Mouse (Mus musculus) midbrain, embryonic 10.5 days (tissue): ENCODE data around the gene Erp29. TPM values are rescaled to one million over a fixed set of nuclear protein-coding genes. Genes with fewer than 3 reads are reported as not detected.

Experiments used
- DNase-seq: peaks from one replicate; pipeline ENCODE4 v3.0.0-alpha.2; 2017; ENCODE audit warnings: low spot score
- H3K27ac ChIP-seq: fragments of 300-500 bp; sonication (generic); replicated peaks from 2 replicates; pipeline ENCODE4 v1.5.1; 2016; ENCODE audit warnings: mild to moderate bottlenecking
- H3K27me3 ChIP-seq: fragments of 300-500 bp; sonication (generic); 2 replicates; pipeline ENCODE4 v1.6.1; 2016; ENCODE audit warnings: low read depth, mild to moderate bottlenecking; ENCODE audit not compliant: poor library complexity, severe bottlenecking
- H3K36me3 ChIP-seq: fragments of 300-500 bp; sonication (generic); 2 replicates; pipeline ENCODE4 v1.6.1; 2016; ENCODE audit warnings: mild to moderate bottlenecking, moderate library complexity
- H3K4me1 ChIP-seq: fragments of 300-500 bp; sonication (generic); 2 replicates; pipeline ENCODE4 v1.6.1; 2016
- H3K4me3 ChIP-seq: fragments of 300-500 bp; sonication (generic); 2 replicates; pipeline ENCODE4 v1.5.1; 2016; ENCODE audit warnings: mild to moderate bottlenecking, moderate library complexity
- H3K9me3 ChIP-seq: fragments of 300-500 bp; sonication (generic); replicated peaks from 2 replicates; pipeline ENCODE4 v1.6.1; 2016; ENCODE audit warnings: mild to moderate bottlenecking
- WGBS: fragments of 180-500 bp; shearing (Covaris S2); methylation state at CpG from one replicate; pipeline ENCODE4 v1.1.7; 2016; 5-methylcytosine and 5-hydroxymethylcytosine counted together
- polyA plus RNA-seq: library from polyadenylated mRNA; unstranded; fragments of >200 nt; fragmentation: Nextera tagmentation; extraction: Ambion mirVana; gene quantifications from 2 replicates; pipeline ENCODE4 v1.2.1, GENCODE M21; 2016

The Erp29 gene
- polyA plus RNA-seq, 1 experiment from 2014 or later: 156 TPM

DNA sequence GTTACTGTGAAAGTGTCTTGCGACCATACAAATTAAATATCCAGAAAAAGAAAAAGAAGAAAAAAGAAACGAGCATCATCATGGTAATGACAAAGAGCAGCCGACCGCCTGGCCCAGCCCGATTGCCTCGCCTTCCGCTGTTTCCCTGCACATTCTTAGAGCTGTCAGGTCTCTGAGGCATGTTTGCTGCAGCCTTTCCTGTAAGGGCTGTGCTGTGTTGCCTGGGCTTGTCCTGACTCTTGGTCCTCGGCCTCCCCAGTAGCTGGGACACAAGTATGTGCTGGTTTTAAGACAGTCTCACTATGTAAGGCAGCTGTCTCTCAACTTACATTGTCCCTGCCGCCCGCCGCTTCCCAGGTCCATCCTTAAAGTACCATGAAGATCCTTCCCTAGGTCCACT lies 13.6 kb downstream of the Erp29 start:
- H3K4me1 ChIP-seq: no peaks in the 10 kb centered on the region
- no peak overlapping the region for H3K27ac ChIP-seq
- no peaks in the 10 kb centered on the region for H3K9me3 ChIP-seq
- no peak for DNase-seq
- no peak overlapping the region for H3K4me3 ChIP-seq
- 93% methylated on average over 11 of the region's 11 CpGs for WGBS
- peaks cover 100% of the 10 kb centered on the region for H3K36me3 ChIP-seq
- H3K27me3 ChIP-seq: no peaks in the 10 kb centered on the region

DNA sequence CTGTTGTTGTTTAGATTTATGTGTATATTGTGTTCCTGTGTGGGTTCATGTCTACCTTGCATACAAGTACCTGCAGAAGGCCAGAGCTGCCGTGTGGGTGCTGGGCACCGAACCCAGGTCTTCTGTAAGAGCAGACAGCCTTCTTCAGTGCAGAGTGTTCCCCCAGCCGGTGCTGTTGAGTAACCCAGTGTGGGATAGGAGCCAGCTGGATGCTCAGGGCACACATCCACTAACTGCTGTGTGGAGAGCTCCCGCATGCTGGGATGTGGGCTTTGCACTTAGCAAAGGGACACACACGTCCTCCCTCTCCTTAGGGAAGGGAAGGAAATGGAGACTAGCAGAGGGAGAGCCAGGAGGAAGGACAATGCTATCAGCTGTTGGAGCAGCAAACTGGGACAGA lies 14.2 kb downstream of the Erp29 start:
- WGBS: 92% methylated on average over 5 of the region's 5 CpGs
- no peak overlapping the region for H3K27ac ChIP-seq
- no peaks in the 10 kb centered on the region for H3K27me3 ChIP-seq
- H3K36me3 ChIP-seq: peaks cover 100% of the 10 kb centered on the region
- no peak for DNase-seq
- H3K9me3 ChIP-seq: no peaks in the 10 kb centered on the region
- no peak overlapping the region for H3K4me3 ChIP-seq
- no peaks in the 10 kb centered on the region for H3K4me1 ChIP-seq

DNA sequence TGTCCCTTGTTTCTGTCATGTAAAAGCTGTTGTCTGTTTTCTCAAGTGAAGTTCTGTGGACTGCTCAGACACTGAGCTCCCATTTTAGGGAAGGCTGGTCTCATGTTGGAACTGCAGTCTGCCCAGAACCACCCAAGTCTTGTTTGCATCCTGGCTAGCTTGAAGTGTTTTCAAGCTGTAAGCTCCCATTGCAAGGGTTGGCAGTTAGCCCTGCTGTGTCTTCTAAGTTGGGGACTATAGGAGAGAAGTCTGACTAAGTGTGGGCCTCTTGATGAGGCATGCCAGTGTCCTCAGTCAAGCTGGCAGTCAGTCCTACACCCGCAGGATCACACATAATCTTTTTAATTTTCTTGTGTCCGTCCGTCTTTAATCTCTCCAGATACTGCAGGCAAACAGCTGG lies 23.4 kb downstream of the Erp29 start:
- Histone ChIP-seq H3K9me3 (no peaks in the 10 kb centered on the region), H3K27ac (no peak overlapping the region), H3K4me3 (no peak overlapping the region), H3K36me3 (peaks cover 100% of the 10 kb centered on the region), H3K27me3 (no peaks in the 10 kb centered on the region), H3K4me1 (no peaks in the 10 kb centered on the region)
- 94% methylated on average over 3 of the region's 3 CpGs for WGBS
- DNase-seq: no peak

DNA sequence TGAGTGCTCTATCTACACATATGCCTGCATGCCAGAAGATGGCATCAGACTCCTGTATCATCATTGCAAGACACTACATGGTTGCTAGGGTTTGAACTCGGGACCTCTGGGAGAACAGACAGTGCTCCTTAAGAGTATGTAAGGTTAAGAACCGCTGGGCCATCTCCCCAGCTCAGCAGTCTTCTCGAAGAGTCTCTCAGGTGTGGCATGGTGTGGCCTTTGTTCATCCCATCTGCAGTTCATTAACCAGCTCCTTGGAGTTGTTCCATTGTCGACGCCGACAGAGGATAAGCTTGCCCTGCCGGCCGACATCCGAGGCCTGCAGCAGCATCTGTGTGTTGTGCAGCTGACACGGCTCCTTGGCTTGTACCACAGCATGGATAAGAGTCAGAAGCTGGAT lies 29.0 kb downstream of the Erp29 start:
- H3K27me3 ChIP-seq: no peaks in the 10 kb centered on the region
- WGBS: 93% methylated on average over 10 of the region's 10 CpGs
- no peaks in the 10 kb centered on the region for H3K9me3 ChIP-seq
- H3K4me3 ChIP-seq: no peak overlapping the region
- peaks cover 100% of the 10 kb centered on the region for H3K36me3 ChIP-seq
- H3K4me1 ChIP-seq: no peaks in the 10 kb centered on the region
- H3K27ac ChIP-seq: no peak overlapping the region
- DNase-seq: no peak

DNA sequence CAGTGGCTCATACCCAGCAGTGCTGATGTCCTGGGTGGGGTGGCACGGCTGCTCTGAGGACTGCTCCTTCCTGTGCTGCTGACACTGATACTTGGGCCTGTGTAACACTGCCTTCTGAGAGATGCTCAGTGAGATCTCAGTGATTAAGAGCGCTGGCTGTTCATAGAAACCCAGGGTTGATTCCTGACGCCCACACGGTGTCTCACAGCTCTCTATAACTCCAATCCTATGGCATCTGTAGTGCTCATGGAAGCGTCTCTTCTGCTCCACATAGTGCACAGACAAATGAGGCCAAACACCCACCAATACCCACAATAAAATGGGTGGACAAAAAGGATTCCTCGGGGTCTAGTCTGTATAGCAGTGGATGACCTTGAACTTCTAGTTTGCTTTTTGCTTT lies 29.5 kb downstream of the Erp29 start:
- no peaks in the 10 kb centered on the region for H3K4me1 ChIP-seq
- H3K4me3 ChIP-seq: no peak overlapping the region
- no peak overlapping the region for H3K27ac ChIP-seq
- WGBS: 94% methylated on average over 6 of the region's 6 CpGs
- peaks cover 100% of the 10 kb centered on the region for H3K36me3 ChIP-seq
- no peaks in the 10 kb centered on the region for H3K9me3 ChIP-seq
- DNase-seq: no peak
- no peaks in the 10 kb centered on the region for H3K27me3 ChIP-seq

DNA sequence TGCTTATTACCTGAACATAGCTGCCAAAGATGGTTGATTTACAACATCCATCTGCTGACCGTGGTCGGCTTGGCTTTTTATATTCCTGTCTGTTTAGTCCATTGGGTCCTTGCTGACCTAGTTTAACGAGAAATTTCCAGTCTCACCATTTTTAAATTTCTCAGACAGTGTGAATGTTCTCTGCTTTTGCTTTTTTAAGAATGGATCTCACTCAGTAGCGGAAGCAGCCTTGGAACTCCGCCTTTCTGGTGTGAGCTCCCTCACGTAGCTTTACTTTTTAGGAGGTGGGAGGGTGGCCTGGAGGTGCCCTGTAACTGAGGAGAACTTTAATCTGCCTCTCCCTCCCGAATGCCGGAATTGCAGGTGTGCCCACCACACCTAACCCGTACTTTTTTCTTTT lies 31.6 kb downstream of the Erp29 start:
- no peak overlapping the region for H3K27ac ChIP-seq
- WGBS: 96% methylated on average over 9 of the region's 9 CpGs
- H3K4me1 ChIP-seq: no peaks in the 10 kb centered on the region
- no peak overlapping the region for H3K4me3 ChIP-seq
- H3K9me3 ChIP-seq: peaks cover 4% of the 10 kb centered on the region; the same call in 1 of the 2 replicates
- H3K36me3 ChIP-seq: peaks cover 100% of the 10 kb centered on the region
- no peaks in the 10 kb centered on the region for H3K27me3 ChIP-seq
- no peak for DNase-seq

DNA sequence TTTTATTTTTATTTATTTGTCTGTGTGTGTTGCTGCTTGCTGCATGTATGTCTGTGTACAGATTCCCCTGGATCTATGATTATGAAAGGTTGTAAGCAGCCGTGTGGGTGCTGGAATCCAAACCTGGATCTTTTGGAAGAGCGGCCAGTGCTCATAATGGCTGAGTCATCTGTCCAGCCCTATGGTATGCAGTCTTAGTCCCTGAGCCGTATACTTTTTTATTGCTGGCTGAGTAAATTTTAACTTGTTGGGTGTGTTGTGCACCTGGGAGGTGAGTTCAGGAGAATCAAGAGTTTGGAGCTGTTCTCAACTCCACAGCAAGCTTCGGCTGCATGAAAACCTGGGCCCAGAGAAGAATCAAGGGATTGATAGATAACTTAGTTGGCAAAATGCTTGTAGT lies 41.3 kb downstream of the Erp29 start:
- no peak for DNase-seq
- no peaks in the 10 kb centered on the region for H3K4me1 ChIP-seq
- no peak overlapping the region for H3K27ac ChIP-seq
- WGBS: 95% methylated on average over 4 of the region's 4 CpGs
- no peaks in the 10 kb centered on the region for H3K27me3 ChIP-seq
- H3K9me3 ChIP-seq: no peaks in the 10 kb centered on the region
- H3K36me3 ChIP-seq: peaks cover 99% of the 10 kb centered on the region
- H3K4me3 ChIP-seq: no peak overlapping the region

DNA sequence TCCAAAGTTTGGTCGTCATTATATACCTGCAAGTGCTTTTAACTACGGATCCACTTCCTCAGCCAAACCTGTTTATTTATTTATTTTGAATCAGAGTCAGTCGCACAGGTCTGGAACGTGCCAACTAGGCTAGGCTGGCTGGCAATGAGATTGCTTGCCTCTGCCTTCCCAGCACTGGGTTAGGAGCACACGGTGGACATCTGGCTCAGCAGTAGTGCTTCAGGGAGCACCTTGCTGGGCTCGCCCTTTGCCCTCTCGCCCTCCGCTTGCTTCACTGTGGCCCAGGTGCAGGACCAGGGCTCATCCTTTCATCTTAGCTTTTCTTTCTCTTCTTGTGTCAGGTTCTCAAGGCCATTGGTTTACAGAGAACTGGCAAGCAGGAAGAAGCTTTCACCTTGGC lies 44.5 kb downstream of the Erp29 start:
- Histone ChIP-seq H3K36me3 (peaks cover 91% of the 10 kb centered on the region), H3K4me1 (no peaks in the 10 kb centered on the region), H3K27me3 (no peaks in the 10 kb centered on the region), H3K9me3 (no peaks in the 10 kb centered on the region), H3K27ac (no peak overlapping the region), H3K4me3 (no peak overlapping the region)
- no peak for DNase-seq
- 94% methylated on average over 8 of the region's 8 CpGs for WGBS

DNA sequence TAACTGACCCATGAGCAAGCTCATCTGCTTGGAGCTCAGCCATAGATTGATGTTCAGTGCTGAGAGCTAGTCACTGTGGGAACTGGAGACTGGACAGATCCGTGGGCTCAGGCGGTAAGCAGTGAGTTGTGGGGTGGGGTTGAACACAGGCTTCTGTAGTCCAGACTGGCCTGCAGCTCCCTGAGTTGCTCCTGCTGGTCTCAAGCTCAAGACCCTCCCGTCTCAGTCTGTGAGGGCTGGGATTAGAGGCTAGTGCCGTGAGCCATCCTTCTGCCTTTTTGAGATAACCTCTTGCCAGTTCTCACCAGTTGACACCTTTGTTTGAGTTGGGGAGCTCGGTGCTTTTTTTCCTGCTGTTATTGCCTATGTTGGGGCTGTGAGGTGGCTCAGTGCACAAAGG lies 51.5 kb downstream of the Erp29 start:
- no peak for DNase-seq
- Histone ChIP-seq H3K4me3 (no peak overlapping the region), H3K27me3 (no peaks in the 10 kb centered on the region), H3K4me1 (peaks cover 25% of the 10 kb centered on the region), H3K9me3 (no peaks in the 10 kb centered on the region), H3K27ac (no peak overlapping the region), H3K36me3 (peaks cover 55% of the 10 kb centered on the region)
- WGBS: 94% methylated on average over 5 of the region's 5 CpGs

DNA sequence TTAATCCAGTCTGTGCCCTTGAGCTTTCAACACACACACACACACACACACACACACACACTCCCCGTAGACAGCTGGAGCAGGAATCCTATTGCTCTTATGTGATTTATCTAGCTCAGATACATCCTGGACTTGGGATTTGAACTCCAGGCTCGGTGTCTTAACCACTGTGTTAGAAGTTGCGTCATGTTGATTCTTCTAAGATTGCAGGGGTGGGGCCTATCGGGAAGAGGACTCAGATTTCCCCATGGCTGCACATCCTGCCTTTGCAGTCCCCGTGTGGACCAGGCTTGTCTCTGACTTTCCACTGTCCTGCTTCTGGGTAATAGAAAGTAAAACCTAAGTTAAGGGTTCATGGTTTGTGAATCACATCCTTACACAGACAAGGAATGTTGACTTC lies 52.2 kb downstream of the Erp29 start:
- Histone ChIP-seq H3K27ac (no peak overlapping the region), H3K36me3 (peaks cover 48% of the 10 kb centered on the region), H3K27me3 (no peaks in the 10 kb centered on the region), H3K4me3 (no peak overlapping the region; the same call in 1 of the 2 replicates), H3K4me1 (peaks cover 25% of the 10 kb centered on the region), H3K9me3 (no peaks in the 10 kb centered on the region)
- no peak for DNase-seq
- WGBS: 79% methylated on average over 5 of the region's 5 CpGs

DNA sequence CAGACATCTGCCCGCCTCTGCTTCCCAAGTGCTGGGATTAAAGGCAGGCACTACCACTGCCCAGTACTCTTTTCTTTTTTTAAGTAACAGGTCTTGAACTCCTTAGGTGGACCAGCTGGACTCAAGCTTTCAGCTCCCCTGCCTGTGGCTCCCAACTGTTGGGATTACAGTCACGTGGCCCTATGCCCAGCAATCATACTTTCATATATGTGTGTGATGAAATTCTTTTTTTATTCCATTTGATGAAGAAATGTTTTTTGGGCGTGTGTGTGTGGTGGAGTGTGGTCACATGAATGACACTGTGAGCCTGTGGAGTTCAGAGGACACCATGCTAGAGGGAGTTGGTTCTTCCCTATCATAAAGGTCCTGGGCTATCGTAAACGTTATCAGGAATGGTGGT lies 52.8 kb downstream of the Erp29 start:
- Histone ChIP-seq H3K27me3 (no peaks in the 10 kb centered on the region), H3K4me3 (peak overlapping the region; percentile 99)
- WGBS: 91% methylated on average over 5 of the region's 5 CpGs

DNA sequence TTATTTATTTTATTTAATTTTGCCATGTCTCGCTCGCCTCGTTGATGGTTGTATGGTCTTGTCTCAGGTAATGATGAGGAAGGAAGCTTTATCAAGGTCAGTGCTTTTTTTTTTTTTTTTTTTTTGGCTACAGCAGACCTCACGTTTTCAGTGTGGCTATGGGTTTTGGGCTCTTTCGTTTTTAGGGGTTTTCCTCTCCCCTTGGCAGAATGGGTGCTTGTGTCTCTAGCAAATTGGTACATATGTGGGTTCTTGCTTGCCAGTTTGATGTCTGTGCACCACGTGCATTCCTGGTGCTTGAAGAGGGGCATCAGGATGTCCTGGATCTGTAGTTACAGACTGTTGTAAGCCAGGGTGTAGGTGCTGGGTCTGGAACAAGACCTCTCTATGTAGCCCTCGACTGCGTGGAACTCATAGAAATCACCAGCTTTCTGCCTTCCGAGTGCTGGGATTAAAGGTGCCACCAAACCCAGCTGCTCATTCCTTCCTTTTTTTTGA lies 53.3 kb downstream of the Erp29 start:
- WGBS: 61% methylated on average over 9 of the region's 9 CpGs
- no peak overlapping the region; the same call in 1 of the 2 replicates for H3K27ac ChIP-seq
- H3K9me3 ChIP-seq: no peaks in the 10 kb centered on the region
- H3K27me3 ChIP-seq: no peaks in the 10 kb centered on the region
- peaks cover 44% of the 10 kb centered on the region for H3K36me3 ChIP-seq
- peaks cover 25% of the 10 kb centered on the region for H3K4me1 ChIP-seq
- peak overlapping the region; percentile 99 for H3K4me3 ChIP-seq
- no peak for DNase-seq

More for the DNA sequence above, 52.8 kb downstream of the Erp29 start:
- peaks cover 25% of the 10 kb centered on the region for H3K4me1 ChIP-seq
- H3K9me3 ChIP-seq: no peaks in the 10 kb centered on the region
- H3K27ac ChIP-seq: no peak overlapping the region
- peaks cover 47% of the 10 kb centered on the region for H3K36me3 ChIP-seq
- DNase-seq: no peak

DNA sequence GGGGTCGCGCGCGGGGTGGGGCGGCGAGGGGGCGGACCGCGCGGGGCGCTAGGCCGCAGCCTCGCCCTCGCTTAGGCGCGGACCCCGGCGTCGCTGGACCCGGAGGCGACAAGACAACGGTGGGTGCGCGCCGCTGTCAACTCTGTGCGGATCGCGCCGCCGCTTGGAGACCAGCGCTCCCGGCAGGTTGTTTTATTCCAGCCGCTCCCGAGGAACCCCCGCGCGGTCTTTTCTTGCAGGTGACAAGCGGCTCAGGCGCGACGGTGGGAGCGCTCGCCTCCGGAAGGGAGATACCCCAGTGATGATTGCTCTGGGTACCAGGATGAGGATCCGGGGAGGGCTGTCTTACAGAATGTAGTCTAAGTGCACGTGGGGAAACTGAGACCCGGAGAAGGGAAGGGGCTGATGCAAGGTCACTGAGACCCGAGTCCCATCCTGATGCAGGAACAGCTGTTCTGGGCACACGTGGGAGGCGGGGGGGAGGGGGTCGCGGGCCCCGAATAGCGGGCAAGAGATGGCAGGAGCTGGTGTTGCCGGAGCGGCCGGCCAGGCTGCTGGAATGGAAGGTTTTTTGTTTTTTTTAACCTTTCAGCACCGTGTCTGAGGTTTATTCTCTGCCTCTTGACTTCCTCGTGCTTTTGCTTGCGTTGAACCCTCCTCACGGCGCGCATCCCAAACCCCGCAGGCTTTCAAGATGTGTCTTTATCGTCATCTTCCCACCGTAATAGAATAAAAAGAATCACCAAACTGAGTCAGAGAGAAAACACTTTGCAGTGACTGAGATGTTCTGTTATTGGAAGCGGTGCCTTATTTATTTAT lies 54.0 kb downstream of the Erp29 start:
- Histone ChIP-seq H3K27ac (peak overlapping the region; percentile 91), H3K9me3 (no peaks in the 10 kb centered on the region), H3K4me3 (peak overlapping the region; percentile 99), H3K4me1 (peaks cover 25% of the 10 kb centered on the region), H3K27me3 (no peaks in the 10 kb centered on the region), H3K36me3 (peaks cover 37% of the 10 kb centered on the region)
- under 1% methylated on average over 67 of the region's 67 CpGs for WGBS
- DNase-seq: peak; percentile 66
